Mouse (Mus musculus) CH12.LX (cell line): ENCODE results near the gene Ece1. TPM values are rescaled to one million over a fixed set of nuclear protein-coding genes. Genes with fewer than 3 reads are reported as not detected.

Experiments
- DNase-seq: peaks from one replicate; pipeline ENCODE4 v3.0.0-alpha.2; 2013; ENCODE audit errors: extremely low read depth
- H3K27ac ChIP-seq: 2 replicates; pipeline ENCODE4 v1.5.1; 2012; ENCODE audit warnings: low read depth, mild to moderate bottlenecking, control low read depth, moderate library complexity; ENCODE audit not compliant: insufficient read depth
- H3K27me3 ChIP-seq: replicated peaks from 2 replicates; pipeline ENCODE3; 2012; ENCODE audit warnings: inconsistent platforms
- H3K36me3 ChIP-seq, 2 experiments: replicated peaks in 1 of 2; 2 replicates each; pipeline versions ENCODE3 to v1.6.1; 2012; ENCODE audit warnings: inconsistent platforms in 1 of 2, low read length in 1 of 2, mild to moderate bottlenecking in 1 of 2, mixed read lengths in 1 of 2, moderate library complexity in 1 of 2; ENCODE audit not compliant: control insufficient read depth in 1 of 2, insufficient read depth in 1 of 2
- H3K4me1 ChIP-seq, 2 experiments: 2 replicates each; pipeline ENCODE4 v1.6.1; 2012; ENCODE audit warnings: inconsistent platforms in 1 of 2, moderate library complexity in 1 of 2; ENCODE audit not compliant: insufficient read depth in 2 of 2, control insufficient read depth in 1 of 2
- H3K4me2 ChIP-seq: 2 replicates; pipeline ENCODE4 v1.6.1; 2012; ENCODE audit warnings: low read depth, mild to moderate bottlenecking, control low read depth; ENCODE audit not compliant: poor library complexity, insufficient read depth, severe bottlenecking
- H3K4me3 ChIP-seq, 3 experiments: fragments of 150-350 bp in 1 of 3; sonication (generic) in 1 of 3; replicated peaks in 1 of 3; 2 replicates each; pipeline versions ENCODE3 to v1.5.1; 2011 to 2012; ENCODE audit warnings: low read depth in 2 of 3, low read length in 2 of 3, mild to moderate bottlenecking in 2 of 3, moderate library complexity in 2 of 3, control low read depth in 1 of 3, improper control_type of control experiment in 1 of 3, inconsistent platforms in 1 of 3, mixed read lengths in 1 of 3; ENCODE audit not compliant: poor library complexity in 1 of 3
- H3K79me2 ChIP-seq: replicated peaks from 2 replicates; pipeline ENCODE4 v1.6.1; 2012; ENCODE audit warnings: mild to moderate bottlenecking, moderate library complexity; ENCODE audit not compliant: control insufficient read depth, poor library complexity, insufficient read depth, severe bottlenecking; ENCODE audit errors: extremely low read depth
- H3K9ac ChIP-seq: 2 replicates; pipeline ENCODE4 v1.6.1; 2012; ENCODE audit warnings: low read depth, mild to moderate bottlenecking, control low read depth, moderate library complexity; ENCODE audit not compliant: insufficient read depth
- H3K9me3 ChIP-seq: replicated peaks from 2 replicates; pipeline ENCODE3; 2012; ENCODE audit warnings: low read length, inconsistent platforms, mixed read lengths
- BHLHE40 ChIP-seq: IDR thresholded peaks from 2 replicates; pipeline ENCODE4 v1.6.1; 2011; ENCODE audit warnings: mild to moderate bottlenecking, low read depth, low read length, improper control_type of control experiment
- CHD1 ChIP-seq: IDR thresholded peaks from 2 replicates; pipeline ENCODE4 v1.6.1; 2012; ENCODE audit warnings: low read depth, low read length, improper control_type of control experiment, inconsistent platforms
- CHD2 ChIP-seq: IDR thresholded peaks from 2 replicates; pipeline ENCODE4 v1.6.1; 2011; ENCODE audit warnings: low read length, improper control_type of control experiment
- CTCF ChIP-seq, 2 experiments: IDR thresholded peaks in 1 of 2; conservative IDR thresholded peaks in 1 of 2; 2 replicates each; pipeline ENCODE4 v1.5.1; 2011 to 2012; ENCODE audit warnings: low read depth in 2 of 2, low read length in 2 of 2, improper control_type of control experiment in 1 of 2, inconsistent platforms in 1 of 2, mild to moderate bottlenecking in 1 of 2, moderate library complexity in 1 of 2
- E2F4 ChIP-seq: IDR thresholded peaks from 2 replicates; pipeline ENCODE4 v1.6.1; 2011; ENCODE audit warnings: low read depth, low read length, improper control_type of control experiment; ENCODE audit not compliant: insufficient replicate concordance
- ELF1 ChIP-seq: IDR thresholded peaks from 2 replicates; pipeline ENCODE4 v1.6.1; 2014; ENCODE audit warnings: low read depth, mild to moderate bottlenecking, inconsistent platforms, low read length, improper control_type of control experiment
- EP300 ChIP-seq: IDR thresholded peaks from 2 replicates; pipeline ENCODE4 v1.6.1; 2011; ENCODE audit warnings: low read length, improper control_type of control experiment
- ETS1 ChIP-seq: conservative IDR thresholded peaks from 2 replicates; pipeline ENCODE4 v1.6.1; 2012; ENCODE audit warnings: low read depth, mild to moderate bottlenecking, inconsistent platforms, low read length, improper control_type of control experiment, moderate library complexity
- GABPA ChIP-seq: IDR thresholded peaks from 2 replicates; pipeline ENCODE4 v1.6.1; 2012; ENCODE audit warnings: low read depth, low read length, improper control_type of control experiment, inconsistent platforms; ENCODE audit not compliant: insufficient replicate concordance
- HCFC1 ChIP-seq: IDR thresholded peaks from 2 replicates; pipeline ENCODE4 v1.6.1; 2012; ENCODE audit warnings: low read depth, mild to moderate bottlenecking, inconsistent platforms, low read length, improper control_type of control experiment
- IRF4 ChIP-seq: IDR thresholded peaks from 2 replicates; pipeline ENCODE4 v1.6.1; 2014; ENCODE audit warnings: low read depth, mild to moderate bottlenecking, inconsistent platforms, low read length, improper control_type of control experiment
- JUN ChIP-seq: IDR thresholded peaks from 2 replicates; pipeline ENCODE4 v1.6.1; 2011; ENCODE audit warnings: low read depth, mild to moderate bottlenecking, low read length, improper control_type of control experiment, moderate library complexity; ENCODE audit not compliant: insufficient read depth
- JUND ChIP-seq: conservative IDR thresholded peaks from 2 replicates; pipeline ENCODE4 v1.6.1; 2011; ENCODE audit warnings: low read depth, low read length, improper control_type of control experiment
- MAFK ChIP-seq: IDR thresholded peaks from 2 replicates; pipeline ENCODE4 v1.6.1; 2011; ENCODE audit warnings: low read length, improper control_type of control experiment; ENCODE audit not compliant: insufficient replicate concordance
- MAX ChIP-seq: IDR thresholded peaks from 2 replicates; pipeline ENCODE4 v1.6.1; 2011; ENCODE audit warnings: low read length, improper control_type of control experiment
- MAZ ChIP-seq: IDR thresholded peaks from 2 replicates; pipeline ENCODE4 v1.6.1; 2012; ENCODE audit warnings: low read depth, mild to moderate bottlenecking, inconsistent platforms, low read length, improper control_type of control experiment, moderate library complexity
- MEF2A ChIP-seq: IDR thresholded peaks from 2 replicates; pipeline ENCODE4 v1.6.1; 2014; ENCODE audit warnings: low read depth, mild to moderate bottlenecking, inconsistent platforms, low read length, improper control_type of control experiment, borderline replicate concordance
- MXI1 ChIP-seq: IDR thresholded peaks from 2 replicates; pipeline ENCODE4 v1.6.1; 2011; ENCODE audit warnings: mild to moderate bottlenecking, low read depth, low read length, improper control_type of control experiment
- MYC ChIP-seq: IDR thresholded peaks from 2 replicates; pipeline ENCODE4 v1.6.1; 2011; ENCODE audit warnings: low read depth, mild to moderate bottlenecking, improper control_type of control experiment, low read length
- PAX5 ChIP-seq: IDR thresholded peaks from 2 replicates; pipeline ENCODE4 v1.6.1; 2012; ENCODE audit warnings: low read length, inconsistent platforms, mixed read lengths
- POLR2A ChIP-seq: IDR thresholded peaks from 2 replicates; pipeline ENCODE4 v1.6.1; 2011; ENCODE audit warnings: low read depth, mild to moderate bottlenecking, improper control_type of control experiment, low read length
- POLR2AphosphoS2 ChIP-seq: IDR thresholded peaks from 2 replicates; pipeline ENCODE4 v1.6.1; 2011; ENCODE audit warnings: low read depth, low read length, improper control_type of control experiment
- RCOR1 ChIP-seq: conservative IDR thresholded peaks from 2 replicates; pipeline ENCODE4 v1.6.1; 2012; ENCODE audit warnings: low read depth, mild to moderate bottlenecking, inconsistent platforms, low read length, improper control_type of control experiment
- TBP ChIP-seq: conservative IDR thresholded peaks from 2 replicates; pipeline ENCODE4 v1.6.1; 2011; ENCODE audit warnings: low read depth, low read length, improper control_type of control experiment
- UBTF ChIP-seq: IDR thresholded peaks from 2 replicates; pipeline ENCODE4 v1.6.1; 2012; ENCODE audit warnings: low read depth, mild to moderate bottlenecking, inconsistent platforms, low read length, improper control_type of control experiment, moderate library complexity
- USF1 ChIP-seq: IDR thresholded peaks from 2 replicates; pipeline ENCODE4 v1.6.1; 2014; ENCODE audit warnings: low read depth, mild to moderate bottlenecking, inconsistent platforms, low read length, improper control_type of control experiment
- USF2 ChIP-seq: conservative IDR thresholded peaks from 2 replicates; pipeline ENCODE4 v1.6.1; 2011; ENCODE audit warnings: low read depth, low read length, improper control_type of control experiment
- dilution Hi-C: fragments of 300-500 bp; cut with MboI; formaldehyde crosslinking; loops from 2 replicates; pipeline ENCODE4 v1.14.3; 2020; ENCODE audit warnings: low sequenced_read_pairs; ENCODE audit not compliant: extremely low pct_unique_long_range_greater_than_20kb, extremely low pct_ligation_motif_present
- in situ Hi-C: fragments of 300-500 bp; cut with MboI; formaldehyde crosslinking; loops from 3 replicates; pipeline ENCODE4 v1.14.3; 2019; ENCODE audit warnings: low sequenced_read_pairs, low pct_ligation_motif_present, low pct_unique_long_range_greater_than_20kb, mixed read lengths
- polyA plus RNA-seq: library from polyadenylated mRNA; unstranded; fragments of >175 nt; gene quantifications from 2 replicates; pipeline ENCODE4 v1.2.1, GENCODE M21; 2012; ENCODE audit warnings: low read depth; ENCODE audit not compliant: insufficient read length
- total RNA-seq, 2 experiments: library from RNA; depleted of rRNA; stranded (reverse); fragments of 300-350 nt in 1 of 2; fragments of >200 nt in 1 of 2; gene quantifications; 2 replicates each; pipeline ENCODE4 v1.2.3; 2012 to 2014

Ece1 gene
- total and polyA plus RNA-seq, 3 experiments: 0.12 to 10.0 (median 0.16) TPM

DNA sequence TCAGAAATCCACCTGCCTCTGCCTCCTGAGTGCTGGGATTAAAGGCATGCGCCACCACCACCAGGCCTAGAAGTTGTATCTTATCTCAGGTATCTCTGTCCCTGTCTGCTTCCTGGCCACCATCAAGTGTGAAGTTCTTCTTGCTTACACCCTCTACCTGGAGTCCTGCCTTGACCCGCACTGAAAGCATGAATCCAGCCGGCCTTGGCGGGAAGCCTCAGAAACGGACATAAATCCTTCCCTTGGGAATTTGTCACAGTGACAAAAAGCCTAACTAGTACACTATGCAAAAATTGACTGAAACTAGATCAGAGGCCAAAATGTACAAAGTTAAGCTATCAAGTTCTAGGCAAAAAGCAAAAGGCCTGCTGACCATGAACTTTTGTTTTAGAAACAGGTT is 39.5 kb upstream of the Ece1 start:
- TF ChIP-seq CTCF (conservative IDR thresholded peaks at IDR 0.05 in 1 of 2, IDR thresholded peaks at IDR 0.05 in 1 of 2; ENCODE audit: low read depth in 2 of 2, low read length in 2 of 2) (no peak), PAX5 (no peak), ELF1 (no peak), TBP (no peak), MAZ (no peak), UBTF (no peak), POLR2AphosphoS2 (no peak), CHD1 (no peak), JUND (no peak), HCFC1 (no peak), MYC (no peak), E2F4 (no peak), USF2 (no peak), CHD2 (no peak)
- no peak for DNase-seq
- dilution Hi-C loops: no loop called here
- Histone ChIP-seq H3K79me2 (no peaks in the 10 kb centered on the region), H3K4me3 (no peak overlapping the region), H3K9ac (no peak overlapping the region), H3K9me3 (peaks cover 3% of the 10 kb centered on the region), H3K27me3 (no peaks in the 10 kb centered on the region), H3K4me2 (no peak overlapping the region), H3K27ac (no peak overlapping the region), H3K4me1 (peaks cover 0 to 4% of the 10 kb centered on the region in 2 experiments; a peak in 2 of 4 replicates), H3K36me3 (no peaks in the 10 kb centered on the region)
- in situ Hi-C loops: no loop called here

DNA sequence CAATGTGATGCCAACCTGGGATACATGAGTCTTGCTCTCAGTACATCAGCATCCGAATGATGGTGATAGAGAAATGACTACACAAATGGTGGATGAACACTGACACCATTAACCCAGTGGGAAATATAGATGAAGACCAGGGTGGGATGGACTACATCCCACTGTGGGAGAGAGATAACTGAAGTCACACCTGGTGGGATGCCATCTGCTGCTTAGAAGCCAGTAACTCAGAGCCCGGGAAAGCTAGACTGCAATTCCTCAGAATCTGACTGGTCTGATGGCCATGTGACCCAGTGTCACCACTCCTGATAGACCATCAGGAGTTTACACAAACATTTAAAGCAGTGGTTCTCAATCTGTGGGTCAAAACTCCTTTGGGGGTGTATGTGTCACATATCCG is 38.5 kb upstream of the Ece1 start:
- no peak overlapping the region for H3K9ac ChIP-seq
- peaks cover 0 to 6% of the 10 kb centered on the region in 2 experiments; a peak in 2 of 4 replicates for H3K4me1 ChIP-seq
- peaks cover 3% of the 10 kb centered on the region for H3K9me3 ChIP-seq
- in situ Hi-C loops (no loop called here), dilution Hi-C loops (no loop called here)
- H3K4me2 ChIP-seq: no peak overlapping the region
- no peak for DNase-seq
- H3K36me3 ChIP-seq: no peaks in the 10 kb centered on the region
- H3K79me2 ChIP-seq: no peaks in the 10 kb centered on the region
- TF ChIP-seq POLR2AphosphoS2: no peak
- TF ChIP-seq RCOR1: no peak
- no peak for TF ChIP-seq MEF2A
- TF ChIP-seq CHD2: no peak
- no peak for TF ChIP-seq MXI1
- TF ChIP-seq CHD1: no peak
- no peak for TF ChIP-seq BHLHE40
- no peak for TF ChIP-seq MAX
- no peak for TF ChIP-seq ETS1
- no peak for TF ChIP-seq TBP
- TF ChIP-seq GABPA: no peak
- TF ChIP-seq MAFK: no peak
- TF ChIP-seq MAZ: no peak
- TF ChIP-seq USF1: no peak
- no peak for TF ChIP-seq POLR2A
- TF ChIP-seq EP300: no peak
- TF ChIP-seq IRF4: no peak
- TF ChIP-seq E2F4: no peak
- no peak for TF ChIP-seq JUN
- no peak overlapping the region for H3K4me3 ChIP-seq
- no peak overlapping the region for H3K27ac ChIP-seq
- no peaks in the 10 kb centered on the region for H3K27me3 ChIP-seq
